Comparison of ENCODE assay signal across 15 mouse cellular contexts in the genomic region with DNA sequence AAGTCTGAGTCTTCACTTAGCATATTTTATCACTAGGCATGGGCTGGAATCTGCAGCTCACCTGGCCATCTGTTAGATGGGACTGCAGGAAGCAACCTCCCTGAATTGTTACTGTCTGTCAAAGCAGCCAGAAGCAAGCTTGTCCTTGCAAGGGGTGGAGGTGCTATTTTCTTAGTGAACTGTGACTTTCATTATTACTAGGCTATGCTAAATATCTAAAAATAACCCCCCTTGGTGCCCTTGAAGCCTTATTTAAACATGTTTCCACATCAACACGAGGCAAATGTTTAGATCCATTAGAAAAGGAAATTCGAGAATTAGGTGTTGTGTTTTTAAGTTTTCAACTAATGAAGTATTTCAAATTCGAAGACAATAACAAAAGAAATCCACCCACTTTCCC.
"Had no signal": no experiment of that assay in that cellular context is flagged by ENCODE, and none has a peak within 500 bp of the region (broad histone marks: within the 10 kb centered on the region; RNA-seq: fewer than 3 reads in every experiment).

No protein-coding gene starts in this region.

- H3K9ac ChIP-seq: kidney, embryonic 15.5 days; liver, embryonic 13.5 days; lung, embryonic 14.5 days; midbrain, embryonic 12.5 days; midbrain, embryonic 15.5 days; neural tube, embryonic 12.5 days; stomach, embryonic 15.5 days had no signal

- H3K4me3 ChIP-seq: kidney, embryonic 15.5 days; left cerebral cortex, adult 2 months; liver, embryonic 13.5 days; midbrain, embryonic 12.5 days; midbrain, embryonic 15.5 days; neural tube, embryonic 12.5 days; stomach, embryonic 15.5 days had no signal

- H3K27me3 ChIP-seq: kidney, embryonic 15.5 days; liver, embryonic 13.5 days; midbrain, embryonic 12.5 days; midbrain, embryonic 15.5 days; neural tube, embryonic 12.5 days; stomach, embryonic 15.5 days had no signal

- DNase-seq: kidney, adult 8-10 months; kidney, postnatal 10 days; kidney, postnatal 36 days; layer of hippocampus, postnatal 36 days; liver, embryonic 13.5 days; lung, embryonic 14.5 days; thymus, postnatal 36 days had no signal

- H3K27ac ChIP-seq: kidney, embryonic 15.5 days; left cerebral cortex, adult 2 months; liver, embryonic 13.5 days; macrophage; midbrain, embryonic 12.5 days; midbrain, embryonic 15.5 days; neural tube, embryonic 12.5 days; stomach, embryonic 15.5 days had no signal

- H3K4me2 ChIP-seq: kidney, embryonic 15.5 days; liver, embryonic 13.5 days; lung, embryonic 14.5 days; midbrain, embryonic 12.5 days; midbrain, embryonic 15.5 days; neural tube, embryonic 12.5 days; stomach, embryonic 15.5 days had no signal

- H3K4me1 ChIP-seq: kidney, embryonic 15.5 days; liver, embryonic 13.5 days; midbrain, embryonic 12.5 days; midbrain, embryonic 15.5 days; neural tube, embryonic 12.5 days; stomach, embryonic 15.5 days had no signal

- H3K9me3 ChIP-seq: kidney, embryonic 15.5 days; liver, embryonic 13.5 days; midbrain, embryonic 12.5 days; midbrain, embryonic 15.5 days; neural tube, embryonic 12.5 days; stomach, embryonic 15.5 days had no signal

- ATAC-seq: lung, postnatal 0 days; midbrain, embryonic 15.5 days had no signal

- H3K36me3 ChIP-seq: kidney, embryonic 15.5 days; liver, embryonic 13.5 days; midbrain, embryonic 12.5 days; midbrain, embryonic 15.5 days; neural tube, embryonic 12.5 days; stomach, embryonic 15.5 days had no signal
